Mouse (Mus musculus): ENCODE results near the gene Tspyl2. TPM values are rescaled to one million over a fixed set of nuclear protein-coding genes. Genes with fewer than 3 reads are reported as not detected.

Tspyl2 gene
- polyA plus RNA-seq, 1 experiment from 2014 or later: 39.2 TPM

Other genes starting within 250 kb of the Tspyl2 start
- gene Iqsec2, start 198.2 kb downstream of the Tspyl2 start, polyA plus RNA-seq (2015; fragmentation: Nextera tagmentation; extraction: Ambion mirVana): 2.7 and 2.8 TPM in 2 replicates
- 38.2 and 48.4 TPM in 2 replicates for gene Kdm5c, start 109.4 kb downstream of the Tspyl2 start, polyA plus RNA-seq (2015; fragmentation: Nextera tagmentation; extraction: Ambion mirVana)
- 23.3 and 25.5 TPM in 2 replicates for gene Kantr, start 14.9 kb downstream of the Tspyl2 start, polyA plus RNA-seq (2015; fragmentation: Nextera tagmentation; extraction: Ambion mirVana)
- 4.8 and 5.2 TPM in 2 replicates for gene Gpr173, start 26.3 kb upstream of the Tspyl2 start, polyA plus RNA-seq (2015; fragmentation: Nextera tagmentation; extraction: Ambion mirVana)
- not detected in 2 replicates for gene Cldn34a, start 220.9 kb upstream of the Tspyl2 start, polyA plus RNA-seq (2015; fragmentation: Nextera tagmentation; extraction: Ambion mirVana)